ENCODE assay signal across 8 mouse cellular contexts in the genomic region with DNA sequence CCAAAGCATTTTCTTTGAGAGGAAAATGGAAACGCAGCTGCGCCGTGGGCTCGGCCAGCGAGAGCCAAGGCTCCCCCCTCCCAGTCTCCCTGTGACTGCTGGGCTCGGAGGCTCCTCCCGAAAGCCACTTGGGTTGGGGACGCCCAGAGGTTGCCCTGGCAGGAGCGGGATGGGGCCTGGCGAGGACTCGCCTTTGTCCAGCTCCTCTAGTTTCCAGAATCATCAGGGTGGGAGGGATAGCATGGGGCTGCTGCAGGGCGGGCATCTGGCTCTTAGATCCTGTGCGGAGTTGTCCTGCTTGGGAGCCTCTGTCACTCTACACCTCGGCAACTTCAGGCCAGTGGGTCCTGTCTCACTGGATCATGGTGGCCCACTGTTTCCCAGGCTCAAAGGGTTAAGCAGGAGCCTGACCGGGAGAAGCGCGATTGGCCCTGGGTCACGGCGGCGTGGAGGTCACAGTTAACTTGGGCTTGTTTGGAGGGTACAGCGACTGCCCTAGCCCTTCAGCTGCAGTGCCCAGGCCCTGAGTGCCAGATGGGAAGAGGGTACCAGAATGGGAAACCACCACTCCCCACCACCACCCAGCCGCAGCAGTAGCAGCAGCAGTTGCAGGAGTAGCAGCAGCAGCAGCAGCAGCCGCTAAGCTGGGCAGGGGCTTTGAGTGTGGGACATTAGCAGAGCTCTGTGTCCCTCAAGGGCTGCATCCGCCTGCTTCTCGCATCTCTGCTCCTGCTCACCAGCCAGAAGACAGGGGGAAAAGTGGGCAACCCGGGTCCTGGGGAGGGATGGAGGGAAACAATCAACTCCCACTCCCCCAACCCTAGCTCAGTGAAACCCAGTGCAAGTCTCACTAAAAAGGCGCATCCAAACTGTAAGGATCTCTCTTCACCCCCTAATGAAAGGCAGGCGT. TPM values are rescaled to one million over a fixed set of nuclear protein-coding genes. Genes with fewer than 3 reads are reported as not detected.
DNase-seq lines count a peak whose midpoint lies in the region; ATAC-seq and TF ChIP-seq lines count a peak whose summit lies in the region.

No protein-coding gene starts in this region.

- H3K9me3 ChIP-seq in kidney, embryonic 15.5 days (replicated peaks): no peaks in the 10 kb centered on the region
- no peaks in the 10 kb centered on the region for H3K9me3 ChIP-seq in heart, embryonic 12.5 days (replicated peaks)
- no peaks in the 10 kb centered on the region for H3K9me3 ChIP-seq in neural tube, embryonic 13.5 days

- no peak for TF ChIP-seq CTCF in cortical plate, adult 2 months (IDR thresholded peaks at IDR 0.05; ENCODE audit: extremely low read depth, insufficient read depth, low read length)
- no peak for TF ChIP-seq CTCF in left cerebral cortex, adult 2 months (IDR thresholded peaks at IDR 0.05)
- TF ChIP-seq CTCF in lung, adult 2 months (IDR thresholded peaks at IDR 0.05; ENCODE audit: insufficient read depth, low read length): no peak

- intact Hi-C loops in left cerebral cortex, adult 2 months (cut with DNase I): loop anchor here (5.0 kb wide), 3 partner anchors 185 to 335 kb away; no protein-coding TSS in a partner anchor

- WGBS in kidney, embryonic 15.5 days: under 1% methylated on average over 28 of the region's 28 CpGs
- WGBS in heart, embryonic 12.5 days: under 1% methylated on average over 28 of the region's 28 CpGs
- WGBS in neural tube, embryonic 13.5 days: under 1% methylated on average over 28 of the region's 28 CpGs
- WGBS in lung, adult 2 months: 2% methylated on average over 28 of the region's 28 CpGs

- H3K4me3 ChIP-seq in kidney, embryonic 15.5 days (replicated peaks): peak overlapping the region; percentile 55
- peak overlapping the region; percentile 32 for H3K4me3 ChIP-seq in cortical plate, adult 2 months (ENCODE audit: insufficient read depth, low read length)
- peak overlapping the region; percentile 59 for H3K4me3 ChIP-seq in heart, embryonic 12.5 days
- H3K4me3 ChIP-seq in left cerebral cortex, adult 2 months: peak overlapping the region; percentile 55
- H3K4me3 ChIP-seq in neural tube, embryonic 13.5 days: peak overlapping the region; percentile 84
- no peak overlapping the region for H3K4me3 ChIP-seq in lung, adult 2 months (replicated peaks; ENCODE audit: extremely low read depth, low read depth, low read length)

- H3K4me1 ChIP-seq in kidney, embryonic 15.5 days: peaks cover 37% of the 10 kb centered on the region
- H3K4me1 ChIP-seq in cortical plate, adult 2 months (ENCODE audit: control insufficient read depth, insufficient read depth, low read length): no peaks in the 10 kb centered on the region
- peaks cover 31% of the 10 kb centered on the region for H3K4me1 ChIP-seq in heart, embryonic 12.5 days (replicated peaks)
- peaks cover 43% of the 10 kb centered on the region for H3K4me1 ChIP-seq in neural tube, embryonic 13.5 days (replicated peaks)
- H3K4me1 ChIP-seq in lung, adult 2 months (ENCODE audit: control insufficient read depth, insufficient read depth, low read length): no peaks in the 10 kb centered on the region

- no peak for DNase-seq in kidney, postnatal 25 days
- DNase-seq in left cerebral cortex, adult 2 months (ENCODE audit: extremely low spot score in 1 of 2, low spot score in 2 of 2): peak; percentile 19 to 22
- DNase-seq in urinary bladder, adult 2 months (ENCODE audit: low spot score): no peak
- no peak for DNase-seq in lung, adult 2 months

- H3K4me2 ChIP-seq in kidney, embryonic 15.5 days: peak overlapping the region; percentile 99
- peak overlapping the region; percentile 89 for H3K4me2 ChIP-seq in heart, embryonic 12.5 days
- H3K4me2 ChIP-seq in neural tube, embryonic 13.5 days: peak overlapping the region; percentile 96

- no peak for TF ChIP-seq POLR2A in cortical plate, adult 2 months (IDR thresholded peaks at IDR 0.05; ENCODE audit: extremely low read depth, insufficient read depth, low read length)
- no peak for TF ChIP-seq POLR2A in lung, adult 2 months (IDR thresholded peaks at IDR 0.05; ENCODE audit: borderline replicate concordance, extremely low read depth, low read depth, low read length)

- peak; percentile 50 for ATAC-seq in kidney, embryonic 15.5 days (replicated peaks; ENCODE audit: low FRiP score)
- no peak for ATAC-seq in heart, embryonic 12.5 days (ENCODE audit: insufficient number of reproducible peaks, low FRiP score)
- ATAC-seq in neural tube, embryonic 13.5 days (ENCODE audit: low read depth): peak; percentile 37

- H3K36me3 ChIP-seq in kidney, embryonic 15.5 days: no peaks in the 10 kb centered on the region
- H3K36me3 ChIP-seq in heart, embryonic 12.5 days: no peaks in the 10 kb centered on the region
- no peaks in the 10 kb centered on the region for H3K36me3 ChIP-seq in neural tube, embryonic 13.5 days

- no peak overlapping the region for H3K9ac ChIP-seq in kidney, embryonic 15.5 days
- peak overlapping the region; percentile 33 for H3K9ac ChIP-seq in heart, embryonic 12.5 days
- H3K9ac ChIP-seq in neural tube, embryonic 13.5 days: peak overlapping the region; percentile 93

- peaks cover 88% of the 10 kb centered on the region for H3K27me3 ChIP-seq in kidney, embryonic 15.5 days
- peaks cover 67% of the 10 kb centered on the region for H3K27me3 ChIP-seq in heart, embryonic 12.5 days (replicated peaks)
- peaks cover 23% of the 10 kb centered on the region for H3K27me3 ChIP-seq in neural tube, embryonic 13.5 days

- H3K27ac ChIP-seq in kidney, embryonic 15.5 days: no peak overlapping the region
- peak overlapping the region; percentile 36; the same call in 1 of the 2 replicates for H3K27ac ChIP-seq in cortical plate, adult 2 months (ENCODE audit: insufficient read depth, low read length)
- no peak overlapping the region for H3K27ac ChIP-seq in heart, embryonic 12.5 days (ENCODE audit: poor library complexity, severe bottlenecking)
- 0 out of 2 replicates have a peak overlapping the region, but pooled peaks have one; percentile 6 for H3K27ac ChIP-seq in left cerebral cortex, adult 2 months
- H3K27ac ChIP-seq in neural tube, embryonic 13.5 days (replicated peaks): peak overlapping the region; percentile 94

RNA-seq across cellular contexts. Expression of gene Npas3, which starts 1.6 kb away (rescaled TPM):
- polyA plus RNA-seq in kidney, embryonic 15.5 days (2015; fragmentation: Nextera tagmentation; extraction: Ambion mirVana): 0.96 and 1.1 TPM in 2 replicates
- polyA plus RNA-seq in cortical plate, adult 2 months (2012; rRNA removed): 7.9 and 8.6 TPM in 2 replicates
- 1.8 and 1.9 TPM in 2 replicates for polyA plus RNA-seq in heart, embryonic 12.5 days (2016; fragmentation: Nextera tagmentation; extraction: Ambion mirVana)
- total RNA-seq in left cerebral cortex, adult 2 months (2021): 10 to 100 TPM; 18.0 to 21.1 TPM
- polyA plus RNA-seq in neural tube, embryonic 13.5 days (2015; fragmentation: Nextera tagmentation; extraction: Ambion mirVana): 19.3 and 21.8 TPM in 2 replicates
- polyA plus RNA-seq in urinary bladder, adult 2 months (2012; rRNA removed): 0.11 and 0.19 TPM in 2 replicates
- 0.05 and 0.15 TPM in 2 replicates for polyA plus RNA-seq in lung, adult 2 months (2012; rRNA removed)

Comparison
In these comparisons a context has a peak if more than half of its experiments do, and no peak if none do; other contexts are left out.
1. H3K27ac ChIP-seq: peak in cortical plate, adult 2 months (single experiment), left cerebral cortex, adult 2 months (single experiment) and neural tube, embryonic 13.5 days (single experiment); none in kidney, embryonic 15.5 days (single experiment) and heart, embryonic 12.5 days (single experiment).
2. DNase-seq: peak in left cerebral cortex, adult 2 months (2 of 2); none in kidney, postnatal 25 days (0 of 2), urinary bladder, adult 2 months (single experiment) and lung, adult 2 months (single experiment).
3. Peak in every context shown above with its lines, with median percentiles within 50 percentile points of each other: H3K4me2 ChIP-seq.